Mouse (Mus musculus) spleen, postnatal 10 days (tissue): ENCODE measurements around the gene Mpp1.

Experiments
- DNase-seq, 2 experiments: peaks; one replicate each; pipeline ENCODE4 v3.0.0; 2021 to 2022; ENCODE audit warnings: low spot score in 2 of 2

The Mpp1 gene

DNA sequence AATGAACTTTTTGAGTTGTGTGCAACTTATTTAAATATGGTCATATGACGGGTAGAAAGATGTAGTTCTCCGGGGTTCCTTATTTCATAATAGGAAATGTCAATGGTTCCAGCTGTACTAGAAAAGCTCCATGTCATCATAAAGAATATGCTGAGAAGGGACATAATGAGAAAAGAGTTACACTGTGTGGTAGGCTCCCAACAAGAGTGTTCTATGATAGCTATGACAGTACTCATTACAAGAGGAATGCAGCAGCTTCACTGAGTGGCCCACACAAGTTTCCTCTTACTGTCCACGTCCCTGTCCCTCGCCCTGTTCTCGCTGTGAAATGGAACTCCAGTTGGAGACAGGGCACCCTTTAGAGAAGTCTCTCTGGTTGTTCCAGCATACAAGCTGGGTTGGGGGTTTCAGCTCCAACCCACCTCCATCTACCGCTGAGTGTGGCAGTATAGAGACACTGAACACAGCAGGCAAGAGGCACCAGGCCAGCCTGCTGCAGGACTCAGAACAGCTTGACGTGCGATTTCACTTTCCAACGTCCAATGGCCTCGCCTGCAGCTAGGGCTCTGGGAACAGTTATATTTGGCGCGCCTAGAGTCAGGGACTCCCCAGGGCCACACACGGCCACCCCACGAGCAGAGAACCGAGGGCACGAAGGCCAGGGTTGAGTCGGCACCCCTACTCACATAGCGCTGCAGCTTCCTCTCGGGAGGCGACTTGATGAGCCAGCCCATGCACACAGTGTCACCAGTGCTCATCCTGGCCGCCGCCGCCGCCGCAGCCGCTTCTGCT is 46.6 kb downstream of the Mpp1 start:
- peak in 1 of 2 experiments; percentile 37 for DNase-seq

DNA sequence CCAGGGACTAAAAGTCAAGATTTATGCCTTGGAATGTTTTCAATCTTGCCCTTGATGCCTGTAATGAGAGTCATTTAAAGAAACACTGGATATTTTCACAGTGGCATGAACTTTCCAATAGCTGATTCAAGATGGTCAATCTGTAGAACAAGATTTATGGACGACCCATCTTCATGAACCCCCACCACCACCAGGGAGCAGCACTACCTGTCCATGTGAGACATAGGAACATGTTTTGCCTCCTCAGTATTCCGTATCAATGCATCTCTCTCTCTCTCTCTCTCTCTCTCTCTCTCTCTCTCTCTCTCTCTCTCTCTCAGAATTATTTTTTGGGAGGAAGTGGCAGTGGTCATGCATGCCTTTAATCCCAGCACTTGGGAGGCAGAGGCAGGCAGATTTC is 48.5 kb downstream of the Mpp1 start:
- DNase-seq = peak in 1 of 2 experiments; percentile 56
